Mouse (Mus musculus) retina, postnatal 1 day (tissue): ENCODE measurements around the gene Mrpl11.
A peak's percentile ranks its signal among the peaks of the same experiment; 100 is the strongest.

Experiments
- DNase-seq: peaks from one replicate; pipeline ENCODE4 v3.0.0-alpha.2; 2012

Gene Mrpl11

GRCm38 (mm10) chr19:4994043-4994442 lies 32.1 kb downstream of the Mrpl11 start:
- DNase-seq, result no peak

GRCm38 (mm10) chr19:4999445-5000140 lies 37.6 kb downstream of the Mrpl11 start:
- no peak for DNase-seq

GRCm38 (mm10) chr19:5001666-5002406 lies 39.9 kb downstream of the Mrpl11 start:
- DNase-seq, result peak; percentile 95

- DNase-seq, result peak; percentile 39
Observed at GRCm38 (mm10) chr19:5003644-5004043, 41.7 kb downstream of the Mrpl11 start.

- no peak for DNase-seq
Observed at GRCm38 (mm10) chr19:5004925-5005324, 43.0 kb downstream of the Mrpl11 start.

- DNase-seq, result no peak
Observed at GRCm38 (mm10) chr19:5013138-5013537, 51.2 kb downstream of the Mrpl11 start.

- peak; percentile 69 for DNase-seq
Observed at GRCm38 (mm10) chr19:5014961-5015398, 53.0 kb downstream of the Mrpl11 start.

GRCm38 (mm10) chr19:5016221-5016742 lies 54.3 kb downstream of the Mrpl11 start:
- no peak for DNase-seq
